Mouse (Mus musculus): Measurements from ENCODE around the gene Gm527.

GRCm38 (mm10) chr12:64967470-64967869 is 49.8 kb downstream of the Gm527 start:
- TF ChIP-seq GATA1 (IDR thresholded peaks at IDR 0.05; ENCODE audit: borderline replicate concordance, low read length) (no peak), FLI1 (IDR thresholded peaks at IDR 0.05; ENCODE audit: low read length) (no peak)

Measured in megakaryocyte, embryonic 14.5 days (primary cell).